Mouse (Mus musculus) ES-E14 (cell line): Measurements from ENCODE around the gene Lmf1. TPM values are rescaled to one million over a fixed set of nuclear protein-coding genes. Genes with fewer than 3 reads are reported as not detected.

ENCODE experiments used
- DNase-seq: peaks from one replicate; pipeline ENCODE4 v3.0.0-alpha.2; 2013; ENCODE audit warnings: low read depth, low spot score
- H3K27ac ChIP-seq: 2 replicates; pipeline ENCODE4 v1.5.1; 2012; ENCODE audit warnings: low read depth, mild to moderate bottlenecking, low read length, moderate library complexity, mixed read lengths; ENCODE audit not compliant: poor library complexity, insufficient read depth, severe bottlenecking
- H3K36me3 ChIP-seq: 2 replicates; pipeline ENCODE4 v1.6.1; 2012; ENCODE audit warnings: mild to moderate bottlenecking, low read length, moderate library complexity, mixed read lengths; ENCODE audit not compliant: control insufficient read depth, poor library complexity, insufficient read depth, severe bottlenecking
- H3K4me1 ChIP-seq, 2 experiments: fragments of 150-350 bp in 1 of 2; sonication (generic) in 1 of 2; 2 replicates each; pipeline ENCODE4 v1.6.1; 2012; ENCODE audit warnings: low read length in 2 of 2, mild to moderate bottlenecking in 1 of 2, mixed read lengths in 1 of 2; ENCODE audit not compliant: control insufficient read depth in 2 of 2, insufficient read depth in 2 of 2, poor library complexity in 1 of 2
- H3K4me3 ChIP-seq, 2 experiments: fragments of 150-350 bp in 1 of 2; sonication (generic) in 1 of 2; 2 replicates each; pipeline ENCODE4 v1.5.1; 2012; ENCODE audit warnings: low read length in 2 of 2, low read depth in 1 of 2, mild to moderate bottlenecking in 1 of 2, mixed read lengths in 1 of 2; ENCODE audit not compliant: insufficient read depth in 1 of 2, poor library complexity in 1 of 2, severe bottlenecking in 1 of 2
- H3K9ac ChIP-seq: 2 replicates; pipeline ENCODE4 v1.6.1; 2012; ENCODE audit warnings: low read depth, mild to moderate bottlenecking, low read length, mixed read lengths; ENCODE audit not compliant: poor library complexity, insufficient read depth, severe bottlenecking
- H3K9me3 ChIP-seq: fragments of 150-350 bp; sonication (generic); 2 replicates; pipeline ENCODE4 v1.6.1; 2012; ENCODE audit warnings: low read depth, mild to moderate bottlenecking, low read length; ENCODE audit not compliant: control insufficient read depth, insufficient read depth
- CHD2 ChIP-seq: IDR thresholded peaks from 2 replicates; pipeline ENCODE4 v1.6.1; 2014; ENCODE audit warnings: mild to moderate bottlenecking, low read depth, low read length, inconsistent platforms
- HCFC1 ChIP-seq: IDR thresholded peaks from 2 replicates; pipeline ENCODE4 v1.6.1; 2012; ENCODE audit warnings: low read length, inconsistent platforms, borderline replicate concordance; ENCODE audit not compliant: insufficient read depth
- MAFK ChIP-seq: IDR thresholded peaks from 2 replicates; pipeline ENCODE4 v1.6.1; 2014; ENCODE audit warnings: mild to moderate bottlenecking, low read depth, low read length, inconsistent platforms; ENCODE audit not compliant: insufficient read depth
- ZC3H11A ChIP-seq: IDR thresholded peaks from 2 replicates; pipeline ENCODE4 v1.6.1; 2012; ENCODE audit warnings: low read depth, mild to moderate bottlenecking, inconsistent platforms, low read length, borderline replicate concordance
- ZNF384 ChIP-seq: IDR thresholded peaks from 2 replicates; pipeline ENCODE4 v1.6.1; 2012; ENCODE audit warnings: low read depth, low read length, inconsistent platforms
- in situ Hi-C, 2 experiments: fragments of 600-800 bp; cut with MboI; formaldehyde crosslinking; loops; one replicate each; pipeline ENCODE4 v1.15.1; 2025; ENCODE audit warnings: low sequenced_read_pairs in 2 of 2, inconsistent platforms in 1 of 2; ENCODE audit not compliant: unreplicated experiment in 2 of 2
- total RNA-seq: library from RNA; depleted of rRNA; stranded (reverse); fragments of 300-350 nt; gene quantifications from 2 replicates; pipeline ENCODE4 v1.2.3, GENCODE M21; 2012

Lmf1 gene
- total RNA-seq, 1 experiment: 16.6 TPM

GRCm38 (mm10) chr17:25567261-25567660 is 11.6 kb upstream of the Lmf1 start:
- in situ Hi-C loops: no loop called here
- Histone ChIP-seq H3K4me3 (peak overlapping the region; percentile 32 to 72; a peak in 3 of 4 replicates), H3K9me3 (no peaks in the 10 kb centered on the region), H3K4me1 (peaks cover 0 to 3% of the 10 kb centered on the region in 2 experiments; a peak in 1 of 4 replicates), H3K36me3 (no peaks in the 10 kb centered on the region), H3K9ac (0 out of 2 replicates have a peak overlapping the region, but pooled peaks have one; percentile 30), H3K27ac (no peak overlapping the region)
- TF ChIP-seq ZC3H11A: no peak
- no peak for TF ChIP-seq ZNF384
- no peak for TF ChIP-seq MAFK
- no peak for TF ChIP-seq CHD2
- no peak for TF ChIP-seq HCFC1
- no peak for DNase-seq

- DNase-seq: peak; percentile 63
- H3K9ac ChIP-seq: 0 out of 2 replicates have a peak overlapping the region, but pooled peaks have one; percentile 30
- no peaks in the 10 kb centered on the region for H3K36me3 ChIP-seq
- H3K4me3 ChIP-seq: peak overlapping the region; percentile 32 to 72; a peak in 3 of 4 replicates
- H3K9me3 ChIP-seq: no peaks in the 10 kb centered on the region
- in situ Hi-C loops: no loop called here
- no peak for TF ChIP-seq CHD2
- TF ChIP-seq ZC3H11A: peak; percentile 32; the same call in 1 of the 2 replicates
- no peak overlapping the region for H3K27ac ChIP-seq
- peaks cover 0 to 3% of the 10 kb centered on the region in 2 experiments; a peak in 1 of 4 replicates for H3K4me1 ChIP-seq
These were observed 11.1 kb upstream of the Lmf1 start for GRCm38 (mm10) chr17:25567745-25568144.

GRCm38 (mm10) chr17:25568206-25568605 is 10.7 kb upstream of the Lmf1 start:
- Histone ChIP-seq H3K27ac (no peak overlapping the region), H3K9me3 (no peaks in the 10 kb centered on the region), H3K4me3 (no peak overlapping the region), H3K36me3 (no peaks in the 10 kb centered on the region), H3K9ac (no peak overlapping the region), H3K4me1 (peaks cover 0 to 3% of the 10 kb centered on the region in 2 experiments; a peak in 1 of 4 replicates)
- in situ Hi-C loops: no loop called here
- TF ChIP-seq HCFC1 (no peak), MAFK (no peak)
- DNase-seq: no peak

GRCm38 (mm10) chr17:25568880-25569279 is 10.0 kb upstream of the Lmf1 start:
- TF ChIP-seq CHD2: no peak
- no peak for TF ChIP-seq MAFK
- no peak for TF ChIP-seq HCFC1
- TF ChIP-seq ZC3H11A: no peak
- TF ChIP-seq ZNF384: no peak
- in situ Hi-C loops: no loop called here
- Histone ChIP-seq H3K27ac (no peak overlapping the region), H3K36me3 (no peaks in the 10 kb centered on the region), H3K9ac (no peak overlapping the region), H3K9me3 (no peaks in the 10 kb centered on the region), H3K4me3 (no peak overlapping the region), H3K4me1 (peaks cover 0 to 3% of the 10 kb centered on the region in 2 experiments; a peak in 1 of 4 replicates)
- DNase-seq: no peak
